Mouse (Mus musculus) adrenal gland, adult 8-10 months (tissue): ENCODE measurements around the gene Vps45. TPM values are rescaled to one million over a fixed set of nuclear protein-coding genes. Genes with fewer than 3 reads are reported as not detected.
A peak's percentile ranks its signal among the peaks of the same experiment; 100 is the strongest.
"Not testable (repeated sequence)": the region's sequence is repeated elsewhere in the genome, so short reads cannot be mapped to it uniquely, and the experiment has no call there.

ENCODE experiments used
- DNase-seq: peaks from one replicate; pipeline ENCODE4 v3.0.0; 2022
- total RNA-seq, 4 experiments: library from RNA; stranded (reverse); gene quantifications; 2 replicates each; pipeline ENCODE4 v1.2.4; 2022

Gene Vps45
- total RNA-seq, 4 experiments from 2014 or later, result 29.7 to 49.0 (median 34.9) TPM

GRCm38 (mm10) chr3:95970661-95971060, 87.6 kb downstream of the Vps45 start:
- not testable (repeated sequence) for DNase-seq

- DNase-seq, result no peak
Observed at GRCm38 (mm10) chr3:95969277-95969676, 89.0 kb downstream of the Vps45 start.

GRCm38 (mm10) chr3:95965518-95966451, 92.5 kb downstream of the Vps45 start:
- DNase-seq, result no peak

GRCm38 (mm10) chr3:95963681-95964080, 94.6 kb downstream of the Vps45 start:
- DNase-seq, result no peak

GRCm38 (mm10) chr3:95963230-95963629, 95.0 kb downstream of the Vps45 start:
- no peak for DNase-seq

- DNase-seq, result not testable (repeated sequence)
Observed at GRCm38 (mm10) chr3:95962182-95962581, 96.1 kb downstream of the Vps45 start.

GRCm38 (mm10) chr3:95959807-95960206, 98.5 kb downstream of the Vps45 start:
- DNase-seq, result no peak

GRCm38 (mm10) chr3:95959082-95959481, 99.2 kb downstream of the Vps45 start:
- DNase-seq, result no peak

GRCm38 (mm10) chr3:95957359-95958148, 100.7 kb downstream of the Vps45 start:
- no peak for DNase-seq

- no peak for DNase-seq
Observed at GRCm38 (mm10) chr3:95955318-95955717, 102.9 kb downstream of the Vps45 start.

GRCm38 (mm10) chr3:95954648-95955173, 103.6 kb downstream of the Vps45 start:
- DNase-seq, result not testable (repeated sequence)

GRCm38 (mm10) chr3:95953522-95953921, 104.7 kb downstream of the Vps45 start:
- no peak for DNase-seq

GRCm38 (mm10) chr3:95953023-95953422, 105.2 kb downstream of the Vps45 start:
- DNase-seq, result no peak

- DNase-seq, result not testable (repeated sequence)
Observed at GRCm38 (mm10) chr3:95951566-95951965, 106.7 kb downstream of the Vps45 start.

GRCm38 (mm10) chr3:95950763-95951551, 107.3 kb downstream of the Vps45 start:
- DNase-seq, result peak; percentile 84

Other genes with a start within 250 kb of the Vps45 start
- gene Rprd2, start 239.6 kb downstream of the Vps45 start, total RNA-seq, result 10 to 100 TPM; 57.2 to 70.5 (median 57.7) TPM
- gene Prpf3, start 202.6 kb downstream of the Vps45 start, total RNA-seq, result 10 to 100 TPM; 27.8 to 43.0 (median 35.6) TPM
- 100 to 1,000 TPM; 192 to 303 (median 226) TPM for gene Mrps21, start 186.9 kb downstream of the Vps45 start, total RNA-seq
- gene Ciart, start 176.2 kb downstream of the Vps45 start, total RNA-seq, result 10 to 100 TPM in 1 of 4 experiments, 1 to 10 TPM in 3; 3.6 to 12.3 (median 5.9) TPM
- 10 to 100 TPM in 1 of 4 experiments, 1 to 10 TPM in 3; 8.0 to 10.5 (median 8.8) TPM for gene BC028528, start 166.5 kb downstream of the Vps45 start, total RNA-seq
- gene Aph1a, start 164.5 kb downstream of the Vps45 start, total RNA-seq, result 100 to 1,000 TPM; 114 to 155 (median 121) TPM
- gene Car14, start 153.8 kb downstream of the Vps45 start, total RNA-seq, result 1 to 10 TPM in 1 of 4 experiments, under 1 TPM in 2, not detected in 1; 0.22 to 2.4 (median 0.55) TPM
- 10 to 100 TPM; 83.8 to 94.0 (median 88.4) TPM for gene Anp32e, start 129.2 kb downstream of the Vps45 start, total RNA-seq
- gene Plekho1, start 62.5 kb downstream of the Vps45 start, total RNA-seq, result 10 to 100 TPM; 16.8 to 33.6 (median 28.7) TPM
- gene Otud7b, start 46.1 kb upstream of the Vps45 start, total RNA-seq, result 10 to 100 TPM; 37.8 to 55.2 (median 47.2) TPM
- 10 to 100 TPM; 14.7 to 70.7 (median 43.7) TPM for gene Mtmr11, start 103.5 kb upstream of the Vps45 start, total RNA-seq
- 10 to 100 TPM; 46.8 to 59.3 (median 50.8) TPM for gene Sf3b4, start 113.9 kb upstream of the Vps45 start, total RNA-seq
- 10 to 100 TPM in 3 of 4 experiments, 1 to 10 TPM in 1; 9.4 to 16.7 (median 13.6) TPM for gene Sv2a, start 122.7 kb upstream of the Vps45 start, total RNA-seq
- gene Bola1, start 161.2 kb upstream of the Vps45 start, total RNA-seq, result 10 to 100 TPM; 24.2 to 48.0 (median 33.0) TPM
- 1 to 10 TPM; 4.8 to 9.2 (median 9.0) TPM for gene Hist2h2ab, start 161.4 kb upstream of the Vps45 start, total RNA-seq
- 10 to 100 TPM; 53.1 to 90.6 (median 58.9) TPM for gene Hist2h2ac, start 162.4 kb upstream of the Vps45 start, total RNA-seq
- gene Hist2h2be, start 162.7 kb upstream of the Vps45 start, total RNA-seq, result 10 to 100 TPM; 13.8 to 27.3 (median 25.2) TPM
- gene Hist2h3c2, start 180.7 kb upstream of the Vps45 start, total RNA-seq, result 10 to 100 TPM; 13.0 to 27.9 (median 18.2) TPM
- gene Hist2h2aa2, start 181.8 kb upstream of the Vps45 start, total RNA-seq, result 100 to 1,000 TPM; 483 to 517 (median 507) TPM
- gene Hist2h2aa1, start 187.0 kb upstream of the Vps45 start, total RNA-seq, result 10 to 100 TPM; 14.1 to 18.6 (median 17.5) TPM
- gene Hist2h3c1, start 188.2 kb upstream of the Vps45 start, total RNA-seq, result not detected
- 10 to 100 TPM; 27.4 to 37.9 (median 32.5) TPM for gene Hist2h4, start 204.8 kb upstream of the Vps45 start, total RNA-seq
- 100 to 1,000 TPM in 1 of 4 experiments, 10 to 100 TPM in 3; 50.3 to 108 (median 73.7) TPM for gene Hist2h3b, start 210.2 kb upstream of the Vps45 start, total RNA-seq
- gene Hist2h2bb, start 211.3 kb upstream of the Vps45 start, total RNA-seq, result 100 to 1,000 TPM in 1 of 4 experiments, 10 to 100 TPM in 3; 70.8 to 139 (median 88.2) TPM
- gene Fcgr1, start 235.5 kb upstream of the Vps45 start, total RNA-seq, result 1 to 10 TPM; 2.2 to 4.3 (median 3.3) TPM